Mouse (Mus musculus): ENCODE measurements around the gene Gm20521.

Gene Gm20521

GRCm38 (mm10) chr14:54893651-54894181 is 10.5 kb downstream of the Gm20521 start:
- DNase-seq (ENCODE audit: low read depth, low spot score) = peak; percentile 97

GRCm38 (mm10) chr14:54894296-54895151 is 11.3 kb downstream of the Gm20521 start:
- peak; percentile 22 for DNase-seq (ENCODE audit: low read depth, low spot score)

- DNase-seq (ENCODE audit: low read depth, low spot score) = no peak
Observed at GRCm38 (mm10) chr14:54897445-54897844, 14.2 kb downstream of the Gm20521 start.

GRCm38 (mm10) chr14:54900383-54900782 is 17.1 kb downstream of the Gm20521 start:
- peak; percentile 69 for DNase-seq (ENCODE audit: low read depth, low spot score)

GRCm38 (mm10) chr14:54903641-54904040 is 20.4 kb downstream of the Gm20521 start:
- no peak for DNase-seq (ENCODE audit: low read depth, low spot score)

GRCm38 (mm10) chr14:54908682-54909081 is 25.4 kb downstream of the Gm20521 start:
- DNase-seq (ENCODE audit: low read depth, low spot score) = no peak

- DNase-seq (ENCODE audit: low read depth, low spot score) = no peak
Observed at GRCm38 (mm10) chr14:54912109-54912850, 29.0 kb downstream of the Gm20521 start.

- DNase-seq (ENCODE audit: low read depth, low spot score) = peak; percentile 71
Observed at GRCm38 (mm10) chr14:54912886-54913285, 29.6 kb downstream of the Gm20521 start, which contains the start of gene Slc22a17. Gene Slc22a17 (minus strand): TSS chr14:54913132.

GRCm38 (mm10) chr14:54913343-54913742 is 30.1 kb downstream of the Gm20521 start:
- DNase-seq (ENCODE audit: low read depth, low spot score) = no peak

- DNase-seq (ENCODE audit: low read depth, low spot score) = no peak
Observed at GRCm38 (mm10) chr14:54920076-54920685, 36.9 kb downstream of the Gm20521 start.

- DNase-seq (ENCODE audit: low read depth, low spot score) = peak; percentile 57
Observed at GRCm38 (mm10) chr14:54924641-54925348, 41.6 kb downstream of the Gm20521 start.

- DNase-seq (ENCODE audit: low read depth, low spot score) = peak; percentile 43
Observed at GRCm38 (mm10) chr14:54925349-54926342, 42.4 kb downstream of the Gm20521 start, which contains the start of gene Efs. Gene Efs (minus strand): TSS chr14:54926126.

GRCm38 (mm10) chr14:54926401-54927158 is 43.3 kb downstream of the Gm20521 start:
- peak; percentile 75 for DNase-seq (ENCODE audit: low read depth, low spot score)

- no peak for DNase-seq (ENCODE audit: low read depth, low spot score)
Observed at GRCm38 (mm10) chr14:54927296-54927695, 44.1 kb downstream of the Gm20521 start.

GRCm38 (mm10) chr14:54929801-54930200 is 46.6 kb downstream of the Gm20521 start:
- DNase-seq (ENCODE audit: low read depth, low spot score) = no peak

- DNase-seq (ENCODE audit: low read depth, low spot score) = no peak
Observed at GRCm38 (mm10) chr14:54930431-54930830, 47.2 kb downstream of the Gm20521 start.

- no peak for DNase-seq (ENCODE audit: low read depth, low spot score)
Observed at GRCm38 (mm10) chr14:54932645-54933150, 49.5 kb downstream of the Gm20521 start, which contains the start of gene Il25. Gene Il25 (plus strand): TSS chr14:54932695.

- no peak for DNase-seq (ENCODE audit: low read depth, low spot score)
Observed at GRCm38 (mm10) chr14:54935904-54936830, 52.9 kb downstream of the Gm20521 start, which contains the start of gene Cmtm5. Gene Cmtm5 (plus strand): TSS chr14:54936261.

All from embryo, embryonic 11.5 days (tissue).